Mouse (Mus musculus) C2C12 (cell line): ENCODE results near the gene Olfr715.
"Not testable (repeated sequence)": the region's sequence is repeated elsewhere in the genome, so short reads cannot be mapped to it uniquely, and the experiment has no call there.

Source experiments
- CEBPB ChIP-seq: IDR thresholded peaks from one replicate; pipeline ENCODE4 v1.6.1; 2011; ENCODE audit warnings: low read depth, mild to moderate bottlenecking, control low read depth, moderate library complexity
- CTCF ChIP-seq: IDR thresholded peaks from one replicate; pipeline ENCODE4 v1.5.1; 2011; ENCODE audit not compliant: control insufficient read depth, insufficient read depth, insufficient read length
- MAX ChIP-seq: IDR thresholded peaks from one replicate; pipeline ENCODE4 v1.6.1; 2011; ENCODE audit warnings: mild to moderate bottlenecking, control low read depth
- USF1 ChIP-seq: IDR thresholded peaks from one replicate; pipeline ENCODE4 v1.6.1; 2011; ENCODE audit warnings: low read depth, mild to moderate bottlenecking, control low read depth, moderate library complexity

DNA sequence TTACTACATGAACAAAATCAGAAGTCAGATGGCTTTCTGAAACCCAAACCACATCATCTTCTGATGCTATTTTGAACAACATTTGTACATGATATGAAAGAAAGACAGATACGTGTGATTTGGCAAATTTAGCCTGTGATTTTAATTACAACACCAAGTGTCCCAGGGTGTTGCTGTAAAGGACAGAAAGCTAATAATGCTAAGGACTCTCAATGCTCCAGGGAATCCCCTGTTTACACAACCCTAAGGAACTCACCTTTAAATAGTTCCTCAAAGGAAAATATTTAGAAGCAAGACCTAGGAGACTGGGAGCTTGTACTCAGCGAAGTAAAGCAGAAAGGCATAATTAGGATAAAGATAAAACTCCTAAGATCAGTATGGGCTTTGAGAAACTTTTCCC, 7.1 kb upstream of the Olfr715 start, which contains the start of gene Olfr716:
- TF ChIP-seq CTCF, CEBPB, USF1, MAX: not testable (repeated sequence)
